9 mouse cellular contexts compared by ENCODE assay signal in genomic region chr2:31759751-31760460, GRCm38 (mm10). TPM values are rescaled to one million over a fixed set of nuclear protein-coding genes. Genes with fewer than 3 reads are reported as not detected.
DNase-seq lines count a peak whose midpoint lies in the region; ATAC-seq and TF ChIP-seq lines count a peak whose summit lies in the region.
"Had no signal": no experiment of that assay in that cellular context is flagged by ENCODE, and none has a peak within 500 bp of the region (broad histone marks: within the 10 kb centered on the region; RNA-seq: fewer than 3 reads in every experiment).

No protein-coding gene starts in this region.

- H3ac ChIP-seq in C2C12 (ENCODE audit: control insufficient read depth, insufficient read length, low read depth) = peak overlapping the region; percentile 96

- H3K9ac ChIP-seq in lung, postnatal 0 days (replicated peaks; ENCODE audit: low read depth) = peak overlapping the region; percentile 94

- H3K4me1 ChIP-seq in kidney, adult 2 months (ENCODE audit: control insufficient read depth, insufficient read depth, low read length) = peaks cover 26% of the 10 kb centered on the region
- peaks cover 35% of the 10 kb centered on the region for H3K4me1 ChIP-seq in lung, postnatal 0 days (ENCODE audit: insufficient read depth, low read depth, low read length)

- peak overlapping the region; percentile 83 for H3K4me2 ChIP-seq in lung, postnatal 0 days (replicated peaks; ENCODE audit: low read depth, low read length)

- no peak for TF ChIP-seq EP300 in lung, postnatal 0 days (IDR thresholded peaks at IDR 0.05)

- peaks cover 67% of the 10 kb centered on the region for H3K79me2 ChIP-seq in C2C12 (ENCODE audit: control insufficient read depth, insufficient read depth)

- peak; percentile 75 for DNase-seq in adipocyte (ENCODE audit: low spot score)
- peak; percentile 84 for DNase-seq in embryo, embryonic 11.5 days (ENCODE audit: low read depth, low spot score)
- DNase-seq in heart, adult 8-10 months (ENCODE audit: low spot score) = peak; percentile 84
- peak; percentile 85 for DNase-seq in kidney, adult 2 months
- peak; percentile 87 for DNase-seq in lung, postnatal 0 days (ENCODE audit: low spot score)
- DNase-seq in ovary, postnatal 10 days (ENCODE audit: low spot score) = peak; percentile 82
- DNase-seq in thymus, postnatal 4 days = peak; percentile 88

- H3K4me3 ChIP-seq in C2C12 (ENCODE audit: insufficient read depth, poor library complexity, severe bottlenecking) = peak overlapping the region; percentile 88
- H3K4me3 ChIP-seq in kidney, adult 2 months (ENCODE audit: insufficient read depth, low read depth, low read length) = peak overlapping the region; percentile 69
- H3K4me3 ChIP-seq in lung, postnatal 0 days (ENCODE audit: low read depth, low read length) = peak overlapping the region; percentile 65

- peaks cover 50% of the 10 kb centered on the region for H3K79me3 ChIP-seq in C2C12 (ENCODE audit: low read depth)

- no peak for TF ChIP-seq POLR2A in kidney, adult 2 months (IDR thresholded peaks at IDR 0.05; ENCODE audit: low read depth, low read length)

- H3K36me3 ChIP-seq in C2C12 (ENCODE audit: control insufficient read depth, insufficient read depth) = no peaks in the 10 kb centered on the region
- no peaks in the 10 kb centered on the region for H3K36me3 ChIP-seq in kidney, adult 2 months (ENCODE audit: control insufficient read depth, insufficient read depth, low read length)
- H3K36me3 ChIP-seq in lung, postnatal 0 days (ENCODE audit: insufficient read depth, low read length) = no peaks in the 10 kb centered on the region

- H3K27me3 ChIP-seq in C2C12 (ENCODE audit: control insufficient read depth, insufficient read depth, insufficient read length) = no peaks in the 10 kb centered on the region
- no peaks in the 10 kb centered on the region for H3K27me3 ChIP-seq in kidney, adult 2 months (replicated peaks; ENCODE audit: control insufficient read depth, insufficient read depth, low read length)
- no peaks in the 10 kb centered on the region for H3K27me3 ChIP-seq in lung, postnatal 0 days (replicated peaks; ENCODE audit: insufficient read depth, low read length)

- peak overlapping the region; percentile 96 for H3K27ac ChIP-seq in kidney, adult 2 months (ENCODE audit: insufficient read depth, low read depth, low read length)
- H3K27ac ChIP-seq in lung, postnatal 0 days (ENCODE audit: low read length) = peak overlapping the region; percentile 93

- TF ChIP-seq CTCF in C2C12 (IDR thresholded peaks at IDR 0.05; ENCODE audit: control insufficient read depth, insufficient read depth, insufficient read length) = no peak
- TF ChIP-seq CTCF in kidney, adult 2 months (conservative IDR thresholded peaks at IDR 0.05; ENCODE audit: insufficient read depth, insufficient read length, low read depth, low read length) = no peak
- no peak for TF ChIP-seq CTCF in lung, postnatal 0 days (IDR thresholded peaks at IDR 0.05)

- peak; percentile 95 for ATAC-seq in lung, postnatal 0 days

- WGBS in kidney, adult 2 months = 1% methylated on average over 42 of the region's 42 CpGs
- 1% methylated on average over 42 of the region's 42 CpGs for WGBS in lung, postnatal 0 days

- no peaks in the 10 kb centered on the region for H3K9me3 ChIP-seq in lung, postnatal 0 days (ENCODE audit: low read length)

TF ChIP-seq in C2C12, 6 proteins besides CTCF, POLR2A, EP300 and RAD21:
- peak; percentile 82 for TF ChIP-seq MAX (IDR thresholded peaks at IDR 0.05)
- TF ChIP-seq CEBPB (IDR thresholded peaks at IDR 0.05; ENCODE audit: low read depth) = no peak

RNA-seq across cellular contexts. Expression of gene Qrfp, which starts 50.5 kb away (rescaled TPM):
- 4.1 TPM for polyA plus RNA-seq in C2C12 (2012; fragmentation: generic; extraction: Trizol)
- not detected for total RNA-seq in heart, adult 8-10 months (2022)
- polyA plus RNA-seq in kidney, adult 2 months (2012; rRNA removed) = 0.05 and 0.11 TPM in 2 replicates
- 0.04 and 0.13 TPM in 2 replicates for polyA plus RNA-seq in lung, postnatal 0 days (2015; fragmentation: Nextera tagmentation; extraction: Ambion mirVana)
- total RNA-seq: left cerebral cortex, postnatal 25 days had no signal

Comparison
In these comparisons a context has a peak if more than half of its experiments do, and no peak if none do; other contexts are left out.
1. Peak in every context shown above with its lines: DNase-seq, ATAC-seq, H3K4me3 ChIP-seq and H3K27ac ChIP-seq.